ENCODE assay signal across 20 mouse cellular contexts in genomic region chr7:70069662-70070061, GRCm38 (mm10).
A peak's percentile ranks its signal among the peaks of the same experiment; 100 is the strongest.
DNase-seq lines count a peak whose midpoint lies in the region; ATAC-seq and TF ChIP-seq lines count a peak whose summit lies in the region.
"Had no signal": no experiment of that assay in that cellular context is flagged by ENCODE, and none has a peak within 500 bp of the region (broad histone marks: within the 10 kb centered on the region; RNA-seq: fewer than 3 reads in every experiment).

No protein-coding gene starts in this region.

- DNase-seq in forebrain, embryonic 11.5 days (ENCODE audit: low spot score), result no peak
- peak; percentile 53 for DNase-seq in left cerebral cortex, postnatal 4 days
- no peak for DNase-seq in left cerebral cortex, adult 11 months (ENCODE audit: low spot score)
- DNase-seq in fat pad, adult 2 months (ENCODE audit: extremely low read depth, low read depth, low spot score), result peak; percentile 19
- DNase-seq in forebrain, postnatal 0 days, result peak; percentile 31
- DNase-seq in kidney, postnatal 10 days, result no peak
- DNase-seq: adrenal gland, adult 2 months; cerebellum, adult 11 months; heart, adult 2 months; liver, embryonic 13.5 days; lung, embryonic 14.5 days; lung, postnatal 4 days; retina, postnatal 1 day; right cerebral cortex, postnatal 4 days had no signal

- peaks cover 15% of the 10 kb centered on the region for H3K4me1 ChIP-seq in forebrain, embryonic 13.5 days
- H3K4me1 ChIP-seq in forebrain, embryonic 11.5 days (replicated peaks; ENCODE audit: control insufficient read depth, insufficient read depth, low read length), result peaks cover 5% of the 10 kb centered on the region; the same call in 1 of the 2 replicates
- 0 out of 2 replicates have a peak, but pooled peaks cover 8% of the 10 kb centered on the region for H3K4me1 ChIP-seq in forebrain, postnatal 0 days (ENCODE audit: insufficient read depth)
- H3K4me1 ChIP-seq: liver, embryonic 13.5 days had no signal

- no peak overlapping the region for H3K9ac ChIP-seq in forebrain, embryonic 13.5 days
- no peak overlapping the region for H3K9ac ChIP-seq in forebrain, embryonic 11.5 days (ENCODE audit: low read length)
- no peak overlapping the region for H3K9ac ChIP-seq in forebrain, postnatal 0 days
- H3K9ac ChIP-seq: heart, embryonic 15.5 days; hindbrain, embryonic 13.5 days; limb, embryonic 13.5 days; liver, embryonic 13.5 days; lung, embryonic 14.5 days had no signal

- H3K9me3 ChIP-seq in forebrain, embryonic 13.5 days (replicated peaks), result no peaks in the 10 kb centered on the region
- no peaks in the 10 kb centered on the region for H3K9me3 ChIP-seq in forebrain, embryonic 11.5 days (ENCODE audit: control insufficient read depth, low read length)
- H3K9me3 ChIP-seq in forebrain, postnatal 0 days (ENCODE audit: low read length), result no peaks in the 10 kb centered on the region
- H3K9me3 ChIP-seq: heart, embryonic 15.5 days; hindbrain, embryonic 13.5 days; limb, embryonic 13.5 days; liver, embryonic 13.5 days had no signal

- WGBS in forebrain, embryonic 13.5 days, result 23% methylated on average over 1 of the region's 1 CpGs
- 64% methylated on average over 1 of the region's 1 CpGs for WGBS in forebrain, embryonic 11.5 days
- 25% methylated on average over 1 of the region's 1 CpGs for WGBS in forebrain, postnatal 0 days

- no peak overlapping the region for H3K4me3 ChIP-seq in forebrain, embryonic 13.5 days
- no peak overlapping the region for H3K4me3 ChIP-seq in forebrain, embryonic 11.5 days (ENCODE audit: low read depth, low read length)
- H3K4me3 ChIP-seq in forebrain, postnatal 0 days (ENCODE audit: low read depth, low read length), result no peak overlapping the region
- H3K4me3 ChIP-seq: heart, adult 2 months; heart, embryonic 15.5 days; hindbrain, embryonic 13.5 days; limb, embryonic 13.5 days; liver, embryonic 13.5 days had no signal

- no peak overlapping the region for H3K4me2 ChIP-seq in forebrain, embryonic 13.5 days
- no peak overlapping the region for H3K4me2 ChIP-seq in forebrain, embryonic 11.5 days (ENCODE audit: low read depth, low read length, severe bottlenecking)
- no peak overlapping the region for H3K4me2 ChIP-seq in forebrain, postnatal 0 days (ENCODE audit: low read depth)
- H3K4me2 ChIP-seq: heart, embryonic 15.5 days; hindbrain, embryonic 13.5 days; limb, embryonic 13.5 days; liver, embryonic 13.5 days; lung, embryonic 14.5 days had no signal

- H3K36me3 ChIP-seq in forebrain, embryonic 13.5 days (ENCODE audit: poor library complexity, severe bottlenecking), result no peaks in the 10 kb centered on the region
- no peaks in the 10 kb centered on the region for H3K36me3 ChIP-seq in forebrain, embryonic 11.5 days (ENCODE audit: control insufficient read depth, insufficient read depth, low read length)
- no peaks in the 10 kb centered on the region for H3K36me3 ChIP-seq in forebrain, postnatal 0 days (ENCODE audit: insufficient read depth)
- H3K36me3 ChIP-seq: heart, embryonic 15.5 days; hindbrain, embryonic 13.5 days; limb, embryonic 13.5 days; liver, embryonic 13.5 days had no signal

- no peak for TF ChIP-seq CTCF in forebrain, postnatal 0 days (IDR thresholded peaks at IDR 0.05; ENCODE audit: low read depth)

- intact Hi-C loops in left cerebral cortex, postnatal 4 days (cut with DNase I), result no loop called here

- H3K27ac ChIP-seq in forebrain, embryonic 13.5 days, result no peak overlapping the region
- H3K27ac ChIP-seq in forebrain, embryonic 11.5 days (ENCODE audit: low read depth, low read length), result no peak overlapping the region
- no peak overlapping the region for H3K27ac ChIP-seq in forebrain, postnatal 0 days (ENCODE audit: low read depth, low read length)
- H3K27ac ChIP-seq: heart, adult 2 months; heart, embryonic 15.5 days; hindbrain, embryonic 13.5 days; limb, embryonic 13.5 days; liver, embryonic 13.5 days; stomach, postnatal 0 days had no signal

- H3K27me3 ChIP-seq in forebrain, embryonic 13.5 days, result peaks cover 16% of the 10 kb centered on the region
- H3K27me3 ChIP-seq in forebrain, embryonic 11.5 days (ENCODE audit: control insufficient read depth, insufficient read depth, low read length), result no peaks in the 10 kb centered on the region
- H3K27me3 ChIP-seq in forebrain, postnatal 0 days (ENCODE audit: insufficient read depth, low read length), result no peaks in the 10 kb centered on the region
- H3K27me3 ChIP-seq: heart, embryonic 15.5 days; limb, embryonic 13.5 days; liver, embryonic 13.5 days had no signal

- peak; percentile 54; the same call in 1 of the 2 replicates for ATAC-seq in forebrain, embryonic 13.5 days
- no peak; the same call in 1 of the 2 replicates for ATAC-seq in forebrain, embryonic 11.5 days (replicated peaks; ENCODE audit: low FRiP score)
- ATAC-seq in forebrain, postnatal 0 days, result no peak
- ATAC-seq: intestine, postnatal 0 days had no signal

Comparison
In these comparisons a context has a peak if more than half of its experiments do, and no peak if none do; other contexts are left out.
1. DNase-seq: peak in left cerebral cortex, postnatal 4 days (single experiment), fat pad, adult 2 months (single experiment) and forebrain, postnatal 0 days (single experiment); none in forebrain, embryonic 11.5 days (single experiment), left cerebral cortex, adult 11 months (single experiment) and kidney, postnatal 10 days (single experiment).